Mouse (Mus musculus): ENCODE results near the gene Pgs1. TPM values are rescaled to one million over a fixed set of nuclear protein-coding genes. Genes with fewer than 3 reads are reported as not detected.

Gene Pgs1
- 10 to 100 TPM; 50.8 to 53.9 TPM for polyA plus RNA-seq (2017; shearing (Covaris generic))

GRCm38 (mm10) chr11:117986126-117987031, at the start of gene Pgs1:
Gene Pgs1, plus strand, starts transcription at chr11:117986292.

DNA sequence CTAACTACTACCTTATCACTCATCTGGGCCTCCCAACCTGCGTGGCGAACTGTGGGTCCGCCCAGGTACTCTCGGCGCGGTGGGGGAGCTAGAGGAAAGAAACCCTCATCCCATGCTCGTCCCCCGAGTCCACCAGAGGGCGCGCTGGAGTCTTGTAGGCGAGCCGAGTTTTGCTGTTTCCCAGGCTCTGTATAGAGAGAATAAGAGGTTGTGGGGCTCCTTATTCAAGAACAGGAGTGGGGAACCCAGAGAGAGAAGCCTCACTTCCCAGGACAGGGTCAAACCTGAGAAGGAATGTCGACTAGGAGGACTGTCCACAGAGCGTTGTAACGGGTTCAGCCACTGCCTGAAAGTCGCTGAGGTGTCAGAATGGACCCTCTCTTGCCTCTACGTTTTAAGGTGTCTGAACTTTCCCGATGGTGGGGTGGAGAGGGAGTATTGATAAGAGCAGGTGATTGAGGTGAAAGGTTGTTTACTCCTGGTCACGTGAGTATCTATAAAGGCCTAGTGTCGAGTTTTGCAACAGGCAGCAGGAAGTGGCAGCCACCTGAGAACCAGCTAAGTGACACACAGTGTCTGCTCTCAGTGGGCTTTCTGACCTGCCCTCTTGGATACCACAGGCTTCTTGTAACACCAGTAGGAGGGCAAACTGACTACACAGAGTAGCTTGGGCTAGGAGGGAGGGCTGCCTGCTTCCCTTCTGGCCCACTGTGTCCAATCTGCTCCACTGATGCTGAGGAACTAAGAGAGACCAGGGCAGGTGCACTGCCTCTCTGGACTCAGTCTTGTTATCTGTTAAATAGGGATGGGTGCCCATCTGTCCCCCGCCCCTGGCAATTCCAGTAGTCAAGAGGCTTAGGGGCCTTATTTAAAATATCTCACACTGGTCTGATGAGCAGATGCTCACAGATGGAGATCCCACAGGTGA, 15.9 kb upstream of the Pgs1 start, which contains the start of gene Socs3:
Gene Socs3 (minus strand): TSS at position 103 of the 928 bp plus-strand sequence.

Other genes with a start within 250 kb of the Pgs1 start
- 100 to 1,000 TPM; 120 to 139 TPM for gene Tmc8, start 204.2 kb upstream of the Pgs1 start, polyA plus RNA-seq (2017; shearing (Covaris generic))
- gene Tmc6, start 204.1 kb upstream of the Pgs1 start, polyA plus RNA-seq (2017; shearing (Covaris generic)) = 100 to 1,000 TPM; 141 to 153 TPM
- gene 6030468B19Rik, start 188.6 kb upstream of the Pgs1 start, polyA plus RNA-seq (2017; shearing (Covaris generic)) = 1 to 10 TPM in 1 of 2 experiments, not detected in 1; 1.2 TPM
- gene Gm20708, start 176.6 kb upstream of the Pgs1 start, polyA plus RNA-seq (2017; shearing (Covaris generic)) = 1 to 10 TPM; 2.6 to 4.0 TPM
- gene Syngr2, start 176.6 kb upstream of the Pgs1 start, polyA plus RNA-seq (2017; shearing (Covaris generic)) = 100 to 1,000 TPM; 132 to 205 TPM
- gene Afmid, start 160.4 kb upstream of the Pgs1 start, polyA plus RNA-seq (2017; shearing (Covaris generic)) = 10 to 100 TPM; 24.6 to 27.6 TPM
- 10 to 100 TPM; 14.0 to 29.6 TPM for gene Tk1, start 160.2 kb upstream of the Pgs1 start, polyA plus RNA-seq (2017; shearing (Covaris generic))
- gene Birc5, start 137.0 kb upstream of the Pgs1 start, polyA plus RNA-seq (2017; shearing (Covaris generic)) = 1 to 10 TPM; 3.6 to 9.1 TPM
- under 1 TPM in 1 of 2 experiments, not detected in 1; 0.45 TPM for gene Tmem235, start 125.5 kb upstream of the Pgs1 start, polyA plus RNA-seq (2017; shearing (Covaris generic))
- 10 to 100 TPM; 14.9 to 22.7 TPM for gene Tha1, start 112.8 kb upstream of the Pgs1 start, polyA plus RNA-seq (2017; shearing (Covaris generic))
- 100 to 1,000 TPM; 104 to 139 TPM for gene Socs3, start 16.2 kb upstream of the Pgs1 start, polyA plus RNA-seq (2017; shearing (Covaris generic))
- under 1 TPM; 0.43 to 0.86 TPM for gene Dnah17, start 144.3 kb downstream of the Pgs1 start, polyA plus RNA-seq (2017; shearing (Covaris generic))

All from inflammation-experienced regulatory T-cells (primary cell).